ENCODE assay signal across 7 mouse cellular contexts in genomic region chr12:40036666-40037065, GRCm38 (mm10). TPM values are rescaled to one million over a fixed set of nuclear protein-coding genes. Genes with fewer than 3 reads are reported as not detected.
DNase-seq lines count a peak whose midpoint lies in the region; ATAC-seq and TF ChIP-seq lines count a peak whose summit lies in the region.

No protein-coding gene starts in this region.

- H3K4me3 ChIP-seq in forebrain, embryonic 14.5 days (ENCODE audit: low read depth, low read length) = peak overlapping the region; percentile 90
- H3K4me3 ChIP-seq in intestine, postnatal 0 days (ENCODE audit: low read depth, low read length) = peak overlapping the region; percentile 92
- peak overlapping the region; percentile 84 for H3K4me3 ChIP-seq in lung, embryonic 16.5 days (ENCODE audit: low read length)
- peak overlapping the region; percentile 97 for H3K4me3 ChIP-seq in small intestine, adult 2 months (ENCODE audit: low read depth, low read length)

- H3K4me2 ChIP-seq in forebrain, embryonic 14.5 days (ENCODE audit: low read length) = peak overlapping the region; percentile 82
- peak overlapping the region; percentile 90 for H3K4me2 ChIP-seq in intestine, postnatal 0 days (replicated peaks; ENCODE audit: low read depth)
- peak overlapping the region; percentile 69 for H3K4me2 ChIP-seq in lung, embryonic 16.5 days (ENCODE audit: low read depth, low read length)

- no peaks in the 10 kb centered on the region for H3K27me3 ChIP-seq in forebrain, embryonic 14.5 days (replicated peaks; ENCODE audit: control insufficient read depth, insufficient read depth, low read length)
- no peaks in the 10 kb centered on the region for H3K27me3 ChIP-seq in intestine, postnatal 0 days (replicated peaks; ENCODE audit: control insufficient read depth, insufficient read depth, low read length)
- no peaks in the 10 kb centered on the region for H3K27me3 ChIP-seq in lung, embryonic 16.5 days (ENCODE audit: control insufficient read depth, insufficient read depth, low read depth, low read length)
- H3K27me3 ChIP-seq in small intestine, adult 2 months (ENCODE audit: control insufficient read depth, insufficient read depth, low read length) = no peaks in the 10 kb centered on the region

- no peak for ATAC-seq in forebrain, embryonic 14.5 days
- no peak for ATAC-seq in intestine, postnatal 0 days
- ATAC-seq in lung, embryonic 16.5 days (ENCODE audit: low read depth) = no peak

- H3K4me1 ChIP-seq in forebrain, embryonic 14.5 days (ENCODE audit: control insufficient read depth, insufficient read depth, low read length) = peaks cover 6% of the 10 kb centered on the region; the same call in 1 of the 2 replicates
- H3K4me1 ChIP-seq in intestine, postnatal 0 days (replicated peaks; ENCODE audit: control insufficient read depth, insufficient read depth, low read length) = no peaks in the 10 kb centered on the region
- no peaks in the 10 kb centered on the region; the same call in 1 of the 2 replicates for H3K4me1 ChIP-seq in lung, embryonic 16.5 days (replicated peaks; ENCODE audit: control insufficient read depth, insufficient read depth, low read length)
- H3K4me1 ChIP-seq in small intestine, adult 2 months (ENCODE audit: control insufficient read depth, insufficient read depth, insufficient read length, low read length) = peaks cover 3% of the 10 kb centered on the region; the same call in 1 of the 2 replicates

- H3K36me3 ChIP-seq in forebrain, embryonic 14.5 days (ENCODE audit: control insufficient read depth, insufficient read depth, low read length) = no peaks in the 10 kb centered on the region
- H3K36me3 ChIP-seq in intestine, postnatal 0 days (ENCODE audit: control insufficient read depth, insufficient read depth) = 0 out of 2 replicates have a peak, but pooled peaks cover 4% of the 10 kb centered on the region
- no peaks in the 10 kb centered on the region for H3K36me3 ChIP-seq in lung, embryonic 16.5 days (ENCODE audit: control insufficient read depth, insufficient read depth, low read length)
- peaks cover 4% of the 10 kb centered on the region for H3K36me3 ChIP-seq in small intestine, adult 2 months (ENCODE audit: control insufficient read depth, insufficient read depth, low read length)

- TF ChIP-seq CTCF in intestine, postnatal 0 days (IDR thresholded peaks at IDR 0.05; ENCODE audit: low read depth) = no peak
- TF ChIP-seq CTCF in small intestine, adult 2 months (IDR thresholded peaks at IDR 0.05; ENCODE audit: extremely low read depth, insufficient read length, insufficient replicate concordance, low read depth, low read length) = no peak

- H3K9ac ChIP-seq in forebrain, embryonic 14.5 days (ENCODE audit: low read length) = peak overlapping the region; percentile 82
- peak overlapping the region; percentile 94 for H3K9ac ChIP-seq in intestine, postnatal 0 days (ENCODE audit: low read depth, low read length)
- peak overlapping the region; percentile 80 for H3K9ac ChIP-seq in lung, embryonic 16.5 days (ENCODE audit: low read length)

- no peaks in the 10 kb centered on the region for H3K9me3 ChIP-seq in forebrain, embryonic 14.5 days (replicated peaks; ENCODE audit: control insufficient read depth, low read length)
- no peaks in the 10 kb centered on the region for H3K9me3 ChIP-seq in intestine, postnatal 0 days (ENCODE audit: control insufficient read depth)
- H3K9me3 ChIP-seq in lung, embryonic 16.5 days (ENCODE audit: control insufficient read depth, low read length) = no peaks in the 10 kb centered on the region

- peak overlapping the region; percentile 93; the same call in 1 of the 2 replicates for H3K27ac ChIP-seq in forebrain, embryonic 14.5 days (ENCODE audit: low read depth, low read length)
- peak overlapping the region; percentile 97 for H3K27ac ChIP-seq in intestine, postnatal 0 days (ENCODE audit: low read depth, low read length)
- peak overlapping the region; percentile 67 for H3K27ac ChIP-seq in lung, embryonic 16.5 days (ENCODE audit: low read length)
- peak overlapping the region; percentile 90 for H3K27ac ChIP-seq in small intestine, adult 2 months (ENCODE audit: insufficient read depth, low read depth, low read length)

- DNase-seq in CD8-positive naive resting alpha-beta T cell, adult 2 months (ENCODE audit: low read depth in 2 of 2, low spot score in 2 of 2) = peak; percentile 7 to 27
- DNase-seq in NIH3T3 (ENCODE audit: low read depth) = peak; percentile 48
- no peak for DNase-seq in forebrain, embryonic 14.5 days (ENCODE audit: low spot score)
- DNase-seq in cerebellum, adult 9-10 months = no peak

- 7% methylated on average over 11 of the region's 11 CpGs for WGBS in forebrain, embryonic 14.5 days
- WGBS in intestine, postnatal 0 days = 1% methylated on average over 11 of the region's 11 CpGs
- WGBS in lung, embryonic 16.5 days = under 1% methylated on average over 11 of the region's 11 CpGs
- WGBS in small intestine, adult 2 months = under 1% methylated on average over 11 of the region's 11 CpGs

- TF ChIP-seq POLR2A in small intestine, adult 2 months (IDR thresholded peaks at IDR 0.05; ENCODE audit: low read depth, low read length) = no peak

RNA-seq across cellular contexts. Expression of gene Arl4a, which starts 1.2 kb away (rescaled TPM):
- 98.1 and 105 TPM in 2 replicates for polyA plus RNA-seq in forebrain, embryonic 14.5 days (2014; fragmentation: Nextera tagmentation; extraction: Ambion mirVana)
- polyA plus RNA-seq in intestine, postnatal 0 days (2015; fragmentation: Nextera tagmentation; extraction: Ambion mirVana) = 113 and 115 TPM in 2 replicates
- 30.9 and 33.4 TPM in 2 replicates for polyA plus RNA-seq in lung, embryonic 16.5 days (2015; fragmentation: Nextera tagmentation; extraction: Ambion mirVana)
- 1.4 and 4.3 TPM in 2 replicates for polyA plus RNA-seq in small intestine, adult 2 months (2012; rRNA removed)

Comparison
In these comparisons a context has a peak if more than half of its experiments do, and no peak if none do; other contexts are left out.
1. DNase-seq: peak in CD8-positive naive resting alpha-beta T cell, adult 2 months (2 of 2) and NIH3T3 (single experiment); none in forebrain, embryonic 14.5 days (single experiment) and cerebellum, adult 9-10 months (single experiment).
2. Peak in every context shown above with its lines, with median percentiles within 50 percentile points of each other: H3K27ac ChIP-seq, H3K4me2 ChIP-seq, H3K4me3 ChIP-seq and H3K9ac ChIP-seq.